Mouse (Mus musculus): ENCODE results near the gene Isg20l2.
A peak's percentile ranks its signal among the peaks of the same experiment; 100 is the strongest.

DNA sequence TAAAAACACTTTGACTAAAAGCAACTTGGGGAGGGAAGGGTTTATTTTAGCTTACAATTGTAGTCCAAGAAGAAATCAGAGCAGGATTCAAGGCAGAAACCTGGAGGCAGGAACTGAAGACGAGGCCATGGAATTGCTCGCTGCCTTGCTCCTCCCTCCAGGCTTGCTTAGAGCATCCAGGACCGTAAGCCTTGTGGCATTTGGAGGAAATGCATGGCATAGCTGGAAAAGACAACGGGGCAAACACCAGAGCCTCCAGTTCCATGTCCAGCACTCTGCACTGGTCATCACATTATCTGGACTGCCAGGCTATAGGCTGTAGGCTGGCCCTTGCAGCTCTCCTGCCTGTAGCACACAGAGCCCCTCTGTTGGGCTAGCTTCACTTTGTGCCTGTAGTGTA is 4.4 kb downstream of the Isg20l2 start:
- TF ChIP-seq EP300 (IDR thresholded peaks at IDR 0.05) (no peak), CTCF (IDR thresholded peaks at IDR 0.05) (peak; percentile 20; the same call in 1 of the 2 replicates)
